Mouse (Mus musculus): ENCODE measurements around the gene Arap1. TPM values are rescaled to one million over a fixed set of nuclear protein-coding genes. Genes with fewer than 3 reads are reported as not detected.

The Arap1 gene
- polyA plus RNA-seq, 1 experiment from 2014 or later = 17.2 TPM

DNA sequence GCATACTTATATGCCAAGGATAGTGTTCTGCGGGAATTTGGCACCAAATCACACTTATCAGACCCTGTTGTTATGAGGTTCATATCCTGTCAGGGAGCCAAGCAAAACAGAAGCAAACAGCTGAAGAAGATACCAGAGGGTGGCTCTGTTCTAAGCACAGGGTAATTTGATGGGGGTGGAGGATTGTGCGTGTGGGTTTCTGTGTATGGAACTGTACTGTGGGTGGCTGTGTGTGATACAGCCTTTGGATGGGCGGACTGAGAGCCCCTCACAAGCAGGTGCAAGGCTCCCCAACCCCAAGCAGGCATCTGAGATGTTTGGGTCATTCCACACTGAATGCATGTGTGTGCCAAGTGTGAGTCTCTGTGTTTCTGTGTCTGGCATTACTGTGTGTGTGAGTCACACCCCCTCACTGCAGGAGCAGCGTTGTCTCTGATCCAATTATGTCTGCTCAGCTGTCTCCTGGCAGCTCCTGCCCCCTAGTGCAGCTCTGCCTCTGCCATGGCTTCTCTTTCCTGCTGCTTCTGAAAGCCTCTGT, 19.2 kb upstream of the Arap1 start:
- peak overlapping the region; percentile 53; the same call in 1 of the 2 replicates for H3K27ac ChIP-seq
- H3K9ac ChIP-seq = no peak overlapping the region
- no peaks in the 10 kb centered on the region for H3K27me3 ChIP-seq
- WGBS = 77% methylated on average over 4 of the region's 4 CpGs
- no peaks in the 10 kb centered on the region for H3K36me3 ChIP-seq
- H3K9me3 ChIP-seq (replicated peaks) = no peaks in the 10 kb centered on the region
- peaks cover 18% of the 10 kb centered on the region for H3K4me1 ChIP-seq
- no peak for ATAC-seq (ENCODE audit: low FRiP score)
- H3K4me3 ChIP-seq = no peak overlapping the region
- H3K4me2 ChIP-seq (replicated peaks) = no peak overlapping the region

DNA sequence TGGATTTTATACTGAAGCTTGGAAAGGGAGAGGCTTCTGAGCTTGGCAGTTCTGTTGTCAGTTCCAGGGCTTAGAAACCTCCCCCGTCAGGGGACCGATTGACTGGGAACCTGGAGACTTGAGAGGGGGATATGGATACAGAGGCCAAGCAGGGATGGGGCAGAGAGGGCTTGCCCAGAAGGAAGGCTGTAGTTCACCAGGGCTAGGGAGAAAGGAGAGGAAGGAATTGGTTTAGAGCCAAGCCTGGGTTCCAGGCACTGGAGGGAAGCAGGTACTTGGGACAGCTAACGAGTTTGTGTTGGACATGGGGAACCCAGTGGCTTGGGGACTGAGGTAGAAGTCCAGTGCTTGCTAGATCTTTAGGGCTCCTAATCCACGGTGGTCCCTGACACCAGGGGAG, 18.3 kb upstream of the Arap1 start:
- WGBS = 82% methylated on average over 4 of the region's 4 CpGs
- ATAC-seq (ENCODE audit: low FRiP score) = no peak
- H3K4me2 ChIP-seq (replicated peaks) = no peak overlapping the region

DNA sequence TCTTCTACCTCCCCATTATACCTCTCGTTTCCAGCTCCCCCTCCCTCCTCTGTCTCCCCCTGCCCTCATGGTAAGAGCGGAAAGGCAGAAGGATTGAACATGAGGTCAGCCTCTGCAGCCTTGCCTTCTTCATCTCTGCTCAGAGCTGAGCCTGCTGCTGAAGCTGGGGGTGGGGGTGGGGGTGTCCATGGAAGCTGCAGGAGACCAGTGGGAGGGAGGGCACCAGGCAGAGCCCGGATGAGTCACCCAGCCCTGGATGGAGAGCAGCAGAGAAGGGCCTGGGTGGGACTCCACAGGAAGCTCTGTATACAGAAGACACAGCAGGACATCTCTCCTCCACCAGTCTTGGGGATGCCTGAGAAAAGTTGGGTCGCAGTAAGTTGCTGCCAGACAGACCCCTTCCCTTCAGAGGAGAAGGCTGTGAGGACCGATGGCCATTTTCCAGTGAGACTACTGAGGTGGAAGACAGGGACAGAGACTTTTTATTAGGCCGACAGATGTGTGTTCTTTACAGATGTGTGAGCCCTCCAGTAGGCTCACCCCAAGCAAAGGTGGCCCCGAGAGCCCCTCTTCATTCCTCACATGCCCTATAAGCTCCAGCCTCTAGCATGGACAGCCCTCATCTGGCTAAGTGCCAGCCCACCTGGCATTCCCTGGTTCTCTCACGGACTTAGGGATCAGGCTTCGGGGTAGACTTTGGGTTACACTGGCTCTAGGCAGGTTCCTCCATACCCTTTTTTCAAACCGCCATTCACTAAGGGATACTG, 17.6 kb upstream of the Arap1 start:
- WGBS = 73% methylated on average over 10 of the region's 10 CpGs
- Histone ChIP-seq H3K4me3 (no peak overlapping the region), H3K4me2 (replicated peaks) (no peak overlapping the region), H3K4me1 (peaks cover 18% of the 10 kb centered on the region), H3K9ac (no peak overlapping the region), H3K36me3 (no peaks in the 10 kb centered on the region), H3K9me3 (replicated peaks) (no peaks in the 10 kb centered on the region), H3K27me3 (no peaks in the 10 kb centered on the region), H3K27ac (no peak overlapping the region)
- no peak for ATAC-seq (ENCODE audit: low FRiP score)

More for the DNA sequence above, 18.3 kb upstream of the Arap1 start:
- no peak overlapping the region for H3K27ac ChIP-seq
- no peaks in the 10 kb centered on the region for H3K27me3 ChIP-seq
- no peaks in the 10 kb centered on the region for H3K9me3 ChIP-seq (replicated peaks)
- no peak overlapping the region for H3K9ac ChIP-seq
- H3K36me3 ChIP-seq = no peaks in the 10 kb centered on the region
- no peak overlapping the region for H3K4me3 ChIP-seq
- H3K4me1 ChIP-seq = peaks cover 18% of the 10 kb centered on the region

DNA sequence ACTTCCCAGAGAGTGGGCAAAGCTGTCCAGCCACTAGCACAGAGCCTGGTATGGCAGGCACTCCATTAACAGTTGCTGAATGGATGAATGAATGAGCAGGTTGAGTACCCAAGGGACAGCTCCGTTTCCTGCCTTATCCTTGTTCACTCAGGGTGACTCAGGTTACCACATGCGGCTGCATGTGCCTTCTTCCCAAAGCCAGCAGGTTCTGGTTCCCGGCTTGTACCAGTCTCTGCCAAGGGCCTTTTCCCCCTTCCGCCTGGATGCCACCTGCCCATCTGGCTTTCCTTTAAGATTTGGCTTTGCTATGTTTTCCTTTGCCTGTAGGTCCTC, 17.1 kb upstream of the Arap1 start:
- Histone ChIP-seq H3K4me3 (no peak overlapping the region), H3K4me2 (replicated peaks) (no peak overlapping the region), H3K27ac (no peak overlapping the region), H3K9ac (no peak overlapping the region), H3K27me3 (no peaks in the 10 kb centered on the region), H3K4me1 (peaks cover 18% of the 10 kb centered on the region), H3K36me3 (no peaks in the 10 kb centered on the region), H3K9me3 (replicated peaks) (no peaks in the 10 kb centered on the region)
- no peak for ATAC-seq (ENCODE audit: low FRiP score)
- WGBS = 67% methylated on average over 4 of the region's 4 CpGs

DNA sequence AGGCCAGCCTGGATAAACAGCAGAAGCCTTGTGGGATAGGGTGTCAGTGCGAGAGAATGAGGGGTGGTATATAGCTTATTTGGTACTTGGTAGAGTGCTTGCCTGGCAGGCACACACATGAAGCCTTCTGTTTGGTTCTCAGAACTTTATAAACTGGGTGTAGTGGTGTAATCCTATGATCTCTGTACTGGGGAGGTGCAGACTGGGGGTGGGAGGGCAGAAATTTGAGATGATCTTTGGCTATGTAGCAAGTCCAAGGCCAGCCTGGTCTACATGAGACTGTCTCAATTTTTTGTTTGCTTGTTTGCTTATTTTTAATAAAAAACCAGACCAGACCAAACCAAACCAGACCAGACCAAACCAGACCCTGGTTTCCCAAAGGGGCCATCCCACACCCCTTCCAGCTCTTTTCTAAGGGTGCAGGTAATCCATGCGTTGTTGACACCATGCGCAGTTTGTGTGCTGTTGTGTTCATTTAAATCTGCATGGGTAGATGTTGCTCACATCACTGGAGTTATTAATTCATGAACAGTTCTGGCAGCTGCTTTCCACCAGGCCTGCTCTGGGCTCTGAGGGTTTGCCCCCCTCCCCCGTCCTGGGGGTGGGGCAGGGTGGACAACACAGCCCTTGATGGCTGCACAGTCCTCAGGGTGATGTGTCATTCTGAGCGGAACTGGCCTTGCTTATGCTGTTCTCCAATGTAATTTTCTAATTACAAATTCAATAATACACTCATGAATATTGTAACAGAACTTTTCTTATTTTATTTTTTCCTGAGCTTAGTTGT, 15.6 kb upstream of the Arap1 start:
- H3K9ac ChIP-seq = no peak overlapping the region
- H3K27ac ChIP-seq = no peak overlapping the region
- H3K4me3 ChIP-seq = no peak overlapping the region
- no peaks in the 10 kb centered on the region for H3K27me3 ChIP-seq
- no peak overlapping the region for H3K4me2 ChIP-seq (replicated peaks)
- ATAC-seq (ENCODE audit: low FRiP score) = no peak
- peaks cover 18% of the 10 kb centered on the region for H3K4me1 ChIP-seq
- H3K36me3 ChIP-seq = no peaks in the 10 kb centered on the region
- 84% methylated on average over 5 of the region's 5 CpGs for WGBS
- no peaks in the 10 kb centered on the region for H3K9me3 ChIP-seq (replicated peaks)

DNA sequence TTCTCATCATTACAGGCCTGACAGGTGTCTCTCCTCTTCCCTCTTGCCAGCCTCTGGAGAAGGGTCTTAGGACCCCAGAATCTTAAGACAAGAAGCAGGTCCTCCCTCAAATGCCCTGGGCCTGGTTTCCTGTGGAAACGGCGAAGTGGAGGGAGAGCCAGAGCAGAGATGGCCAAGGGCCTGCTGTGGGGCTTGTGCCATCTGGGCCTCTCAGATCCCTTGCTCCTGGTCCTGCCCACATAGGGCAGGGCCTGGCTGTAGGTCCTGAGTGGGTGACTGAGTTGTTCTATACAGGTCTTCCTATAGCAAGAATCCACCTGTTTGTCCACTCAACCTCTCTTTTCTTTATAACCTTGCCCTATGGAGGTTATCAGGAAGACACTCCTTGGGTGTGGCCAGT, 12.6 kb upstream of the Arap1 start:
- Histone ChIP-seq H3K4me1 (peaks cover 3% of the 10 kb centered on the region; the same call in 1 of the 2 replicates), H3K9me3 (replicated peaks) (no peaks in the 10 kb centered on the region), H3K9ac (no peak overlapping the region), H3K4me2 (replicated peaks) (no peak overlapping the region), H3K27ac (no peak overlapping the region), H3K4me3 (no peak overlapping the region), H3K36me3 (no peaks in the 10 kb centered on the region), H3K27me3 (no peaks in the 10 kb centered on the region)
- ATAC-seq (ENCODE audit: low FRiP score) = no peak
- WGBS = 94% methylated on average over 2 of the region's 2 CpGs

DNA sequence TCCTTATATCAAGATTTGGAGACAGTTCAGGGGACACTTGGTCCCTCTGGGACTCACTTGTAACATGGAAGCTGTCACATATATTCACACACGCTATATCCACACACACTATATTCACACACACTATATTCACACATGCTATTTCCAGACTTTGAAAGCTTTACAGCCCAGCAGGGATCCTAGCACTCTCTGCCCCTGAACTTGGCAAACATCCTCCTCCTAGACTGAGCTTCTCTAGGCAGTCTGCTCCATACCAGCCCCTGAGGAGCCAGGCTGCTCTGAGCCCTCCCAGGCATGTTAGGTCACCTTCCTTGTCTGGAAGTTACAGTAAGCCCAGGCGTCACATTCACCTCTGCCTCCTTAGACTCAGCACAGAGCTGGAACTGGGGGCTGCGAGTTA, 11.2 kb upstream of the Arap1 start:
- Histone ChIP-seq H3K36me3 (no peaks in the 10 kb centered on the region), H3K9ac (no peak overlapping the region), H3K27me3 (no peaks in the 10 kb centered on the region), H3K9me3 (replicated peaks) (no peaks in the 10 kb centered on the region), H3K4me3 (no peak overlapping the region), H3K27ac (no peak overlapping the region), H3K4me1 (0 out of 2 replicates have a peak, but pooled peaks cover 3% of the 10 kb centered on the region), H3K4me2 (replicated peaks) (no peak overlapping the region)
- 78% methylated on average over 3 of the region's 3 CpGs for WGBS
- no peak for ATAC-seq (ENCODE audit: low FRiP score)

DNA sequence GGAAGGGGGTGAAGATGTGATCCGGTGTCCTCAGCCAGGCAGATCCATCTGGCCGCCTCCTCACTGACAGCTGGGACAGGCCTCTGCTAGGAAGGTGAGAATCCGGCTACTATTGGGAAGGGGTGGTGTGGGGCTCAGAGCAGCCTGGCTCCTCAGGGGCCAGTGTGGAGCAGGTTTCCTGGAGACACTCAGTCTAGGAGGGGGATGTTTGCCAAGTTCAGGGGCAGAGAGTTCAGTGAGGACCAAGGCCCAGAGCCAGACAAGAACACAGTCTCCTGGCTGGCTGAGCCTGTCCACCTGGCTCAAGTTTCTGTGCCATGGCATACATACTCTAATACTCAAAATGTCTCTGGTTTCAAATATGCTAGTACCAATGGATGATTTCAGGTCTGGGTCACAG, 10.5 kb upstream of the Arap1 start:
- Histone ChIP-seq H3K9me3 (replicated peaks) (no peaks in the 10 kb centered on the region), H3K36me3 (no peaks in the 10 kb centered on the region), H3K4me3 (no peak overlapping the region), H3K4me1 (0 out of 2 replicates have a peak, but pooled peaks cover 1% of the 10 kb centered on the region), H3K9ac (no peak overlapping the region), H3K4me2 (replicated peaks) (no peak overlapping the region), H3K27ac (no peak overlapping the region), H3K27me3 (no peaks in the 10 kb centered on the region)
- no peak for ATAC-seq (ENCODE audit: low FRiP score)
- 78% methylated on average over 3 of the region's 3 CpGs for WGBS

DNA sequence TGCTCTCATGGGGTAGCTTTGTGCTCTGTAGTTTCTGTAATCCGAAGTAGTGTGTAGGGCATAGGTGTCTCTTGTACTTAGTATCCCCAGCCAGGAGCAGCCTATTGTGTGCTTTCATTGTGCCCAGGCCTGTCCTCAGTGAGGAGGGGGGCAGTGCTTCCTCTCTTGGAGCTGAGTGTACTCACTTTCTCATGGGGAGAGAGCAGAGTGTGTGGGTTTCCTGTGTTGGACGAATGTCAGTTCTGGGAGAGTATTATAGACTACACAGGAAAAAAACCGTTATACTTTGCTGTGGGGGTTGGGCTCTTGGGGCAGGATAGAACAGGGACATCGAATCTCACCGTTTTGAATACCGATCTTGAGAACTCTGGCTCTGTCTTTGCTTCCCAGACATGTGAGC, 6.5 kb upstream of the Arap1 start:
- Histone ChIP-seq H3K4me3 (no peak overlapping the region), H3K9ac (no peak overlapping the region), H3K36me3 (no peaks in the 10 kb centered on the region), H3K9me3 (replicated peaks) (no peaks in the 10 kb centered on the region), H3K27ac (no peak overlapping the region), H3K4me1 (no peaks in the 10 kb centered on the region), H3K27me3 (peaks cover 4% of the 10 kb centered on the region; the same call in 1 of the 2 replicates), H3K4me2 (replicated peaks) (no peak overlapping the region)
- 74% methylated on average over 6 of the region's 6 CpGs for WGBS
- no peak for ATAC-seq (ENCODE audit: low FRiP score)

DNA sequence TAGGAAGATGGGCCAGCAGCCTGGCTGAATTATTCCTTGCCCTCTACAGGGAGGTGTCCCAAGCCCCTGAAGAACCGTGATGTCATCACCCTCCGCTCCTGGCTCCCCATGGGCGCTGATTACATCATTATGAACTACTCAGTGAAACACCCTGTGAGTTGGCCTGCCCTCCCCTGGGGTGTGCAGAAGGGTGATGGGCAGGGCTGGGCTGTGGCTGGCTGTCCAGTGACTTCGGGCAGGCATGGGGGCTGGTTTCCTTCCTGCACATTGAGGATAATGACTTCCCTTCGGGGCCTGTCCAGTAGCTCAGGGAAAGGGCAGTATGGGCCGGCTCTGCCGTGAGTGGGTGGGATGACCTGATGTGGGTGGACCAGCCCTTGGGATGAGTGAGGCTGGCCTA, 4.7 kb upstream of the Arap1 start:
- WGBS = 79% methylated on average over 7 of the region's 7 CpGs
- no peaks in the 10 kb centered on the region for H3K36me3 ChIP-seq
- H3K27me3 ChIP-seq = peaks cover 7% of the 10 kb centered on the region; the same call in 1 of the 2 replicates
- H3K4me1 ChIP-seq = peaks cover 6% of the 10 kb centered on the region; the same call in 1 of the 2 replicates
- no peaks in the 10 kb centered on the region for H3K9me3 ChIP-seq (replicated peaks)
- no peak overlapping the region for H3K9ac ChIP-seq
- ATAC-seq (ENCODE audit: low FRiP score) = no peak
- H3K4me2 ChIP-seq (replicated peaks) = no peak overlapping the region
- no peak overlapping the region for H3K4me3 ChIP-seq
- H3K27ac ChIP-seq = no peak overlapping the region

DNA sequence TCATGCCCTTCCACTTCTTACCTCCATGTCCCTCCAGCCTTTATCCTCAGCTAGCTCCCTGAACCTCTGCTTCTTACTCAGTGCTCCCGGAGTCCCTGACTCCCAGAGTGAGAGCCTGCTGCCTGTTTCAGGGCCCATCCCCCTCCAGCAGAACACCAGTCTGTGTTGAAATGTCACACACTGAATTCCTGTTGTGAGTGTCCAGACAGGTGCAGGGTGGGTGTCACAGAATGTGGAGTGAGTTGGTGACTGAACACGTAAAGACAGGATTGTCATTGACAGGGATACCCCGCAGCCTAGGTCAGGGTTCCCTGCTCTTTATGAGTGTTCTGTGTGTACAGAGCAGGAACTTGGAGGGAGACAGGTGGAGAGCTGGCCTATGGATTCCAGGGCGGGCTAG, 3.0 kb upstream of the Arap1 start:
- H3K9ac ChIP-seq = no peak overlapping the region
- no peak overlapping the region for H3K4me2 ChIP-seq (replicated peaks)
- H3K4me3 ChIP-seq = no peak overlapping the region
- no peaks in the 10 kb centered on the region for H3K9me3 ChIP-seq (replicated peaks)
- no peak overlapping the region for H3K27ac ChIP-seq
- H3K4me1 ChIP-seq = peaks cover 10% of the 10 kb centered on the region
- no peak for ATAC-seq (ENCODE audit: low FRiP score)
- WGBS = 74% methylated on average over 4 of the region's 4 CpGs
- no peaks in the 10 kb centered on the region for H3K36me3 ChIP-seq
- peaks cover 22% of the 10 kb centered on the region for H3K27me3 ChIP-seq

DNA sequence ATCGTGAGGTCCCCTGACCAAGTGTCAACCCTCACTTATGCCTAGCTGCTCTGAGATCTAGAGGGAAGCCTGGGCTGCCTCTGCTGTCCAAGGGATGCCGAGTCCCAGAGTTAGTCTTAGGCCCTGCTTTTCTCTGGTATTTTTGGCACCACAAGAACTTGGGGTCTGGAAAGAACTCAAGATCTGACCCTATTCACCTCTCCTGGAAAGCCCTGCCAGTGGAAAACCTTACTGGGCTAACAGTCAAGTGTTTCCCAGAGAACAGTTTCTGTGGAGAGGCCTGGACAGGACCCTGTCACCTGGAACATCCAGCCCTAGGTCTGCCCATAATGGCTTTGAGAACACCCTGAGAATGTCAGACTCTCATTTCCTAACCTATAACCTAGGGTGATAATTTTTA, 876 bp upstream of the Arap1 start:
- H3K27me3 ChIP-seq = peaks cover 22% of the 10 kb centered on the region
- no peaks in the 10 kb centered on the region for H3K36me3 ChIP-seq
- no peak overlapping the region for H3K9ac ChIP-seq
- no peak overlapping the region for H3K4me2 ChIP-seq (replicated peaks)
- 66% methylated on average over 2 of the region's 2 CpGs for WGBS
- no peak overlapping the region for H3K27ac ChIP-seq
- H3K4me1 ChIP-seq = peaks cover 10% of the 10 kb centered on the region
- H3K9me3 ChIP-seq (replicated peaks) = no peaks in the 10 kb centered on the region
- H3K4me3 ChIP-seq = no peak overlapping the region
- no peak for ATAC-seq (ENCODE audit: low FRiP score)
